ENCODE assay signal across 11 mouse cellular contexts in the genomic region with DNA sequence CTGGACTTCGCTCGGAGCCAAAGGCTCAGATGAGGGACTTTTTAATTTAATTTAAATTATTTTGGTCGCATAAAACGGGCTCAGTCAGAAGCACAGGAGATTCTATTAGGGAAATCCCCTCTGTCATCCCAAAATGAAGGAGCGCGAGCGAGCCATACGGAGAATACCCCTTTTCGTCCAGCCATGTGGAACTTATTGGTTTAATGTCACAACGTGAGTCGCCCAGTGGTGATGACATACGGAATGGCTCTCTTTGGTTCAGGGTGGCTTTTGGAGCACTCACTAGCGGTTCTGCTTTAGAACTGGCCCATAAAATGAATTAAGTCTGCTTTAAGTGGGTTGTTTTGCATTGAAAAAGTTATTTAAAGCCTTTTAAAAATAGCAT.
DNase-seq lines count a peak whose midpoint lies in the region; ATAC-seq and TF ChIP-seq lines count a peak whose summit lies in the region.
"Had no signal": no experiment of that assay in that cellular context is flagged by ENCODE, and none has a peak within 500 bp of the region (broad histone marks: within the 10 kb centered on the region; RNA-seq: fewer than 3 reads in every experiment).

No protein-coding gene starts in this region.

- WGBS in cerebellum, adult 2 months: 36% methylated on average over 13 of the region's 13 CpGs
- 43% methylated on average over 13 of the region's 13 CpGs for WGBS in kidney, postnatal 0 days
- 57% methylated on average over 13 of the region's 13 CpGs for WGBS in hindbrain, postnatal 0 days

- H3K36me3 ChIP-seq in kidney, postnatal 0 days (ENCODE audit: insufficient read depth, low read length): no peaks in the 10 kb centered on the region
- H3K36me3 ChIP-seq in hindbrain, postnatal 0 days (ENCODE audit: insufficient read depth, low read length): no peaks in the 10 kb centered on the region

- TF ChIP-seq POLR2A in cerebellum, adult 2 months (IDR thresholded peaks at IDR 0.05; ENCODE audit: borderline replicate concordance, insufficient read depth, low read length): no peak

- peak overlapping the region; percentile 17 for H3K4me3 ChIP-seq in cerebellum, adult 2 months (replicated peaks; ENCODE audit: insufficient read depth, low read depth, low read length)
- no peak overlapping the region for H3K4me3 ChIP-seq in kidney, postnatal 0 days (replicated peaks; ENCODE audit: low read depth, low read length)
- peak overlapping the region; percentile 17; the same call in 1 of the 2 replicates for H3K4me3 ChIP-seq in hindbrain, postnatal 0 days (ENCODE audit: low read length)

- peak overlapping the region; percentile 44 for H3K4me2 ChIP-seq in kidney, postnatal 0 days (ENCODE audit: low read length)
- peak overlapping the region; percentile 47 for H3K4me2 ChIP-seq in hindbrain, postnatal 0 days (ENCODE audit: low read depth, low read length)

- no peak for ATAC-seq in kidney, postnatal 0 days (replicated peaks; ENCODE audit: low FRiP score, low read depth)
- no peak for ATAC-seq in hindbrain, postnatal 0 days

- peaks cover 4% of the 10 kb centered on the region; the same call in 1 of the 2 replicates for H3K4me1 ChIP-seq in cerebellum, adult 2 months (ENCODE audit: control insufficient read depth, insufficient read depth, low read length)
- no peaks in the 10 kb centered on the region for H3K4me1 ChIP-seq in kidney, postnatal 0 days (replicated peaks; ENCODE audit: insufficient read depth, low read length)
- no peaks in the 10 kb centered on the region; the same call in 1 of the 2 replicates for H3K4me1 ChIP-seq in hindbrain, postnatal 0 days (ENCODE audit: insufficient read depth, low read length)

- no peaks in the 10 kb centered on the region for H3K27me3 ChIP-seq in cerebellum, adult 2 months (ENCODE audit: control insufficient read depth, insufficient read depth, low read length)
- no peaks in the 10 kb centered on the region for H3K27me3 ChIP-seq in kidney, postnatal 0 days (ENCODE audit: insufficient read depth, low read length)
- H3K27me3 ChIP-seq in hindbrain, postnatal 0 days (ENCODE audit: insufficient read depth, low read length): no peaks in the 10 kb centered on the region

- no peaks in the 10 kb centered on the region for H3K9me3 ChIP-seq in kidney, postnatal 0 days (replicated peaks; ENCODE audit: low read length)
- no peaks in the 10 kb centered on the region for H3K9me3 ChIP-seq in hindbrain, postnatal 0 days (ENCODE audit: low read length)

- no peak overlapping the region for H3K27ac ChIP-seq in cerebellum, adult 2 months (ENCODE audit: insufficient read depth, low read length)
- peak overlapping the region; percentile 58; the same call in 1 of the 2 replicates for H3K27ac ChIP-seq in kidney, postnatal 0 days
- H3K27ac ChIP-seq in hindbrain, postnatal 0 days: no peak overlapping the region
- H3K27ac ChIP-seq: stomach, postnatal 0 days had no signal

- H3K9ac ChIP-seq in kidney, postnatal 0 days (ENCODE audit: low read depth, low read length): no peak overlapping the region
- 0 out of 2 replicates have a peak overlapping the region, but pooled peaks have one; percentile 10 for H3K9ac ChIP-seq in hindbrain, postnatal 0 days (replicated peaks; ENCODE audit: low read length)

- TF ChIP-seq CTCF in cerebellum, adult 2 months (IDR thresholded peaks at IDR 0.05; ENCODE audit: borderline replicate concordance, insufficient read depth, low read depth, low read length): no peak
- no peak for TF ChIP-seq CTCF in kidney, postnatal 0 days (IDR thresholded peaks at IDR 0.05; ENCODE audit: low read depth)
- no peak for TF ChIP-seq CTCF in hindbrain, postnatal 0 days (IDR thresholded peaks at IDR 0.05; ENCODE audit: low read depth)

- peak in 1 of 2 experiments; percentile 12 for DNase-seq in cerebellum, adult 2 months
- no peak for DNase-seq in cerebellum, postnatal 36 days
- no peak for DNase-seq in kidney, postnatal 0 days (ENCODE audit: low spot score)
- no peak for DNase-seq in kidney, postnatal 14 days
- peak; percentile 31 for DNase-seq in hindbrain, postnatal 0 days (ENCODE audit: low spot score)
- peak; percentile 63 for DNase-seq in retina, embryonic 14.5 days (ENCODE audit: low spot score)
- DNase-seq in Muller cell, postnatal 12 days (ENCODE audit: inconsistent ontology term): no peak
- DNase-seq in layer of hippocampus, postnatal 10 days (ENCODE audit: low spot score in 2 of 2): no peak
- DNase-seq: gastrocnemius, postnatal 14 days; lung, postnatal 36 days had no signal

Comparison
In these comparisons a context has a peak if more than half of its experiments do, and no peak if none do; other contexts are left out.
1. DNase-seq: peak in hindbrain, postnatal 0 days (single experiment) and retina, embryonic 14.5 days (single experiment); none in cerebellum, postnatal 36 days (0 of 2), kidney, postnatal 0 days (single experiment), kidney, postnatal 14 days (single experiment), Muller cell, postnatal 12 days (single experiment) and layer of hippocampus, postnatal 10 days (0 of 2).